Mouse (Mus musculus): ENCODE results near the gene Gm20388.

- peak; percentile 28; the same call in 1 of the 2 replicates for TF ChIP-seq CTCF (IDR thresholded peaks at IDR 0.05; ENCODE audit: borderline replicate concordance, insufficient read depth, low read depth, low read length)
- no peak for TF ChIP-seq POLR2A (IDR thresholded peaks at IDR 0.05; ENCODE audit: borderline replicate concordance, insufficient read depth, low read length)
Observed at GRCm38 (mm10) chr8:123823111-123823510, 3912.5 kb downstream of the Gm20388 start.
